Mouse (Mus musculus) CH12.LX (cell line): Measurements from ENCODE around the gene Zfp62. TPM values are rescaled to one million over a fixed set of nuclear protein-coding genes. Genes with fewer than 3 reads are reported as not detected.

Experiments used
- DNase-seq: peaks from one replicate; pipeline ENCODE4 v3.0.0-alpha.2; 2013; ENCODE audit errors: extremely low read depth
- H3K27ac ChIP-seq: 2 replicates; pipeline ENCODE4 v1.5.1; 2012; ENCODE audit warnings: low read depth, mild to moderate bottlenecking, control low read depth, moderate library complexity; ENCODE audit not compliant: insufficient read depth
- H3K27me3 ChIP-seq: replicated peaks from 2 replicates; pipeline ENCODE3; 2012; ENCODE audit warnings: inconsistent platforms
- H3K36me3 ChIP-seq, 2 experiments: replicated peaks in 1 of 2; 2 replicates each; pipeline versions ENCODE3 to v1.6.1; 2012; ENCODE audit warnings: inconsistent platforms in 1 of 2, low read length in 1 of 2, mild to moderate bottlenecking in 1 of 2, mixed read lengths in 1 of 2, moderate library complexity in 1 of 2; ENCODE audit not compliant: control insufficient read depth in 1 of 2, insufficient read depth in 1 of 2
- H3K4me1 ChIP-seq, 2 experiments: 2 replicates each; pipeline ENCODE4 v1.6.1; 2012; ENCODE audit warnings: inconsistent platforms in 1 of 2, moderate library complexity in 1 of 2; ENCODE audit not compliant: insufficient read depth in 2 of 2, control insufficient read depth in 1 of 2
- H3K4me2 ChIP-seq: 2 replicates; pipeline ENCODE4 v1.6.1; 2012; ENCODE audit warnings: low read depth, mild to moderate bottlenecking, control low read depth; ENCODE audit not compliant: poor library complexity, insufficient read depth, severe bottlenecking
- H3K4me3 ChIP-seq, 3 experiments: fragments of 150-350 bp in 1 of 3; sonication (generic) in 1 of 3; replicated peaks in 1 of 3; 2 replicates each; pipeline versions ENCODE3 to v1.5.1; 2011 to 2012; ENCODE audit warnings: low read depth in 2 of 3, low read length in 2 of 3, mild to moderate bottlenecking in 2 of 3, moderate library complexity in 2 of 3, control low read depth in 1 of 3, improper control_type of control experiment in 1 of 3, inconsistent platforms in 1 of 3, mixed read lengths in 1 of 3; ENCODE audit not compliant: poor library complexity in 1 of 3
- H3K79me2 ChIP-seq: replicated peaks from 2 replicates; pipeline ENCODE4 v1.6.1; 2012; ENCODE audit warnings: mild to moderate bottlenecking, moderate library complexity; ENCODE audit not compliant: control insufficient read depth, poor library complexity, insufficient read depth, severe bottlenecking; ENCODE audit errors: extremely low read depth
- H3K9ac ChIP-seq: 2 replicates; pipeline ENCODE4 v1.6.1; 2012; ENCODE audit warnings: low read depth, mild to moderate bottlenecking, control low read depth, moderate library complexity; ENCODE audit not compliant: insufficient read depth
- H3K9me3 ChIP-seq: replicated peaks from 2 replicates; pipeline ENCODE3; 2012; ENCODE audit warnings: low read length, inconsistent platforms, mixed read lengths
- CHD1 ChIP-seq: IDR thresholded peaks from 2 replicates; pipeline ENCODE4 v1.6.1; 2012; ENCODE audit warnings: low read depth, low read length, improper control_type of control experiment, inconsistent platforms
- EP300 ChIP-seq: IDR thresholded peaks from 2 replicates; pipeline ENCODE4 v1.6.1; 2011; ENCODE audit warnings: low read length, improper control_type of control experiment
- HCFC1 ChIP-seq: IDR thresholded peaks from 2 replicates; pipeline ENCODE4 v1.6.1; 2012; ENCODE audit warnings: low read depth, mild to moderate bottlenecking, inconsistent platforms, low read length, improper control_type of control experiment
- JUN ChIP-seq: IDR thresholded peaks from 2 replicates; pipeline ENCODE4 v1.6.1; 2011; ENCODE audit warnings: low read depth, mild to moderate bottlenecking, low read length, improper control_type of control experiment, moderate library complexity; ENCODE audit not compliant: insufficient read depth
- KAT2A ChIP-seq: IDR thresholded peaks from 2 replicates; pipeline ENCODE4 v1.6.1; 2012; ENCODE audit warnings: low read length, improper control_type of control experiment, inconsistent platforms; ENCODE audit not compliant: insufficient replicate concordance
- MAZ ChIP-seq: IDR thresholded peaks from 2 replicates; pipeline ENCODE4 v1.6.1; 2012; ENCODE audit warnings: low read depth, mild to moderate bottlenecking, inconsistent platforms, low read length, improper control_type of control experiment, moderate library complexity
- MEF2A ChIP-seq: IDR thresholded peaks from 2 replicates; pipeline ENCODE4 v1.6.1; 2014; ENCODE audit warnings: low read depth, mild to moderate bottlenecking, inconsistent platforms, low read length, improper control_type of control experiment, borderline replicate concordance
- NRF1 ChIP-seq: IDR thresholded peaks from 2 replicates; pipeline ENCODE4 v1.6.1; 2014; ENCODE audit warnings: low read depth, mild to moderate bottlenecking, inconsistent platforms, low read length, improper control_type of control experiment, moderate library complexity
- POLR2A ChIP-seq: IDR thresholded peaks from 2 replicates; pipeline ENCODE4 v1.6.1; 2011; ENCODE audit warnings: low read depth, mild to moderate bottlenecking, improper control_type of control experiment, low read length
- POLR2AphosphoS2 ChIP-seq: IDR thresholded peaks from 2 replicates; pipeline ENCODE4 v1.6.1; 2011; ENCODE audit warnings: low read depth, low read length, improper control_type of control experiment
- TCF12 ChIP-seq: IDR thresholded peaks from 2 replicates; pipeline ENCODE4 v1.6.1; 2014; ENCODE audit warnings: low read depth, mild to moderate bottlenecking, inconsistent platforms, low read length, improper control_type of control experiment
- USF1 ChIP-seq: IDR thresholded peaks from 2 replicates; pipeline ENCODE4 v1.6.1; 2014; ENCODE audit warnings: low read depth, mild to moderate bottlenecking, inconsistent platforms, low read length, improper control_type of control experiment
- USF2 ChIP-seq: conservative IDR thresholded peaks from 2 replicates; pipeline ENCODE4 v1.6.1; 2011; ENCODE audit warnings: low read depth, low read length, improper control_type of control experiment
- ZKSCAN1 ChIP-seq: IDR thresholded peaks from 2 replicates; pipeline ENCODE4 v1.6.1; 2012; ENCODE audit warnings: low read depth, inconsistent platforms, low read length, improper control_type of control experiment, borderline replicate concordance
- dilution Hi-C: fragments of 300-500 bp; cut with MboI; formaldehyde crosslinking; loops from 2 replicates; pipeline ENCODE4 v1.14.3; 2020; ENCODE audit warnings: low sequenced_read_pairs; ENCODE audit not compliant: extremely low pct_unique_long_range_greater_than_20kb, extremely low pct_ligation_motif_present
- in situ Hi-C: fragments of 300-500 bp; cut with MboI; formaldehyde crosslinking; loops from 3 replicates; pipeline ENCODE4 v1.14.3; 2019; ENCODE audit warnings: low sequenced_read_pairs, low pct_ligation_motif_present, low pct_unique_long_range_greater_than_20kb, mixed read lengths
- polyA plus RNA-seq: library from polyadenylated mRNA; unstranded; fragments of >175 nt; gene quantifications from 2 replicates; pipeline ENCODE4 v1.2.1, GENCODE M21; 2012; ENCODE audit warnings: low read depth; ENCODE audit not compliant: insufficient read length
- total RNA-seq, 2 experiments: library from RNA; depleted of rRNA; stranded (reverse); fragments of 300-350 nt in 1 of 2; fragments of >200 nt in 1 of 2; gene quantifications; 2 replicates each; pipeline ENCODE4 v1.2.3; 2012 to 2014

The Zfp62 gene
- total and polyA plus RNA-seq, 3 experiments = 22.6 to 38.7 (median 25.3) TPM

- dilution Hi-C loops = no loop called here
- Histone ChIP-seq H3K27me3 (no peaks in the 10 kb centered on the region), H3K27ac (no peak overlapping the region), H3K79me2 (peaks cover 8% of the 10 kb centered on the region), H3K9me3 (peaks cover 7% of the 10 kb centered on the region), H3K9ac (no peak overlapping the region), H3K36me3 (peaks cover 0 to 10% of the 10 kb centered on the region in 2 experiments), H3K4me2 (no peak overlapping the region), H3K4me3 (no peak overlapping the region), H3K4me1 (peaks cover 8 to 38% of the 10 kb centered on the region in 2 experiments)
- no peak for TF ChIP-seq USF2
- TF ChIP-seq EP300 = no peak
- TF ChIP-seq CHD1 = no peak
- no peak for TF ChIP-seq ZKSCAN1
- TF ChIP-seq NRF1 = no peak
- TF ChIP-seq JUN = no peak
- TF ChIP-seq POLR2AphosphoS2 = no peak
- TF ChIP-seq KAT2A = no peak
- no peak for TF ChIP-seq MAZ
- no peak for TF ChIP-seq POLR2A
- no peak for TF ChIP-seq USF1
- no peak for DNase-seq
- in situ Hi-C loops = no loop called here
These were observed 2.4 kb upstream of the Zfp62 start for GRCm38 (mm10) chr11:49200666-49201065.

- H3K4me1 ChIP-seq = peaks cover 3 to 37% of the 10 kb centered on the region in 2 experiments
- in situ Hi-C loops = no loop called here
- TF ChIP-seq HCFC1 (no peak), TCF12 (no peak), CHD1 (no peak), POLR2A (no peak)
- DNase-seq = no peak
- no peak overlapping the region for H3K9ac ChIP-seq
- peaks cover under 1 to 10% of the 10 kb centered on the region in 2 experiments for H3K36me3 ChIP-seq
- no peak overlapping the region for H3K4me2 ChIP-seq
- dilution Hi-C loops = no loop called here
- no peak overlapping the region for H3K4me3 ChIP-seq
- no peak overlapping the region for H3K27ac ChIP-seq
- H3K79me2 ChIP-seq = peaks cover 10% of the 10 kb centered on the region
- no peaks in the 10 kb centered on the region for H3K27me3 ChIP-seq
- H3K9me3 ChIP-seq = peaks cover 7% of the 10 kb centered on the region
These were observed 1.9 kb upstream of the Zfp62 start for GRCm38 (mm10) chr11:49201142-49201541.

- peak overlapping the region; percentile 94; the same call in 1 of the 2 replicates for H3K27ac ChIP-seq
- H3K9ac ChIP-seq = peak overlapping the region; percentile 95
- no peak for DNase-seq
- dilution Hi-C loops = no loop called here
- H3K36me3 ChIP-seq = peaks cover 8 to 19% of the 10 kb centered on the region in 2 experiments
- peaks cover 5 to 41% of the 10 kb centered on the region in 2 experiments for H3K4me1 ChIP-seq
- peak; percentile 11; the same call in 1 of the 2 replicates for TF ChIP-seq MEF2A
- no peak for TF ChIP-seq TCF12
- peak; percentile 2; the same call in 1 of the 2 replicates for TF ChIP-seq EP300
- TF ChIP-seq, all 38 proteins: peak for 2
- Histone ChIP-seq H3K9me3 (peaks cover 7% of the 10 kb centered on the region), H3K27me3 (no peaks in the 10 kb centered on the region), H3K4me3 (peak overlapping the region; percentile 63 to 77 (median 71)), H3K4me2 (peak overlapping the region; percentile 99), H3K79me2 (peaks cover 19% of the 10 kb centered on the region)
- in situ Hi-C loops = no loop called here
These were observed 1.0 kb upstream of the Zfp62 start for GRCm38 (mm10) chr11:49202071-49202470.
